Mouse (Mus musculus): ENCODE measurements around the gene Snw1. TPM values are rescaled to one million over a fixed set of nuclear protein-coding genes. Genes with fewer than 3 reads are reported as not detected.

The Snw1 gene
- polyA plus RNA-seq, 1 experiment from 2014 or later, result 119 TPM

- no peaks in the 10 kb centered on the region for H3K36me3 ChIP-seq
- no peak overlapping the region for H3K27ac ChIP-seq
- no peak overlapping the region for H3K9ac ChIP-seq
- WGBS, result 90% methylated on average over 5 of the region's 5 CpGs
- H3K27me3 ChIP-seq (replicated peaks), result no peaks in the 10 kb centered on the region
- no peak overlapping the region for H3K4me3 ChIP-seq (replicated peaks)
- H3K4me1 ChIP-seq (replicated peaks), result no peaks in the 10 kb centered on the region
- 0 out of 2 replicates have a peak, but pooled peaks have one; percentile 22 for ATAC-seq
- no peaks in the 10 kb centered on the region for H3K9me3 ChIP-seq
- H3K4me2 ChIP-seq (replicated peaks), result no peak overlapping the region
Measured at GRCm38 (mm10) chr12:87418921-87419320, 53.2 kb downstream of the Snw1 start.

GRCm38 (mm10) chr12:87416690-87417089 lies 55.4 kb downstream of the Snw1 start:
- H3K4me3 ChIP-seq (replicated peaks), result no peak overlapping the region
- H3K9me3 ChIP-seq, result no peaks in the 10 kb centered on the region
- H3K36me3 ChIP-seq, result no peaks in the 10 kb centered on the region
- H3K4me2 ChIP-seq (replicated peaks), result no peak overlapping the region
- H3K9ac ChIP-seq, result no peak overlapping the region
- WGBS, result 35% methylated on average over 7 of the region's 7 CpGs
- no peaks in the 10 kb centered on the region for H3K4me1 ChIP-seq (replicated peaks)
- no peaks in the 10 kb centered on the region for H3K27me3 ChIP-seq (replicated peaks)
- H3K27ac ChIP-seq, result no peak overlapping the region
- ATAC-seq, result no peak

DNA sequence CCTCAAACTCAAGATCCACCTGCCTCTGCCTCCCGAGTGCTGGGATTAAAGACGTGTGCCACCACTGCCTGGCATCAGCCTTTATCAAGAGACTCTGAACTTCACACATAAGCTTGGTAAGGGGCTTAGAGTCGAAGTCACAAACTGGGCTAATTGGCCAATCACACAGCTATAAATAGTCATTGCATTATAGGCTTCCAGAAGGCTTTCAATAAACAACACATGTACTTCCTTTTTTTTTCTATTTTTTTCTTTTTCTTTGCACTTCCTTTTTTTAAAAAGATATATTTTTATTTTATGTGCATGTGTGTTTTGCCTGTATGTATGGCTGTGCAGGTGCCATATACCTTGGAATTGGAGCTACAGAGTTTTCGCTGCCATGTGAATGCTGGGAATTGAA lies 56.7 kb downstream of the Snw1 start:
- peaks cover 6% of the 10 kb centered on the region; the same call in 1 of the 2 replicates for H3K4me1 ChIP-seq (replicated peaks)
- no peak for ATAC-seq
- H3K4me3 ChIP-seq (replicated peaks), result no peak overlapping the region
- H3K27ac ChIP-seq, result no peak overlapping the region
- H3K27me3 ChIP-seq (replicated peaks), result no peaks in the 10 kb centered on the region
- no peaks in the 10 kb centered on the region for H3K9me3 ChIP-seq
- no peak overlapping the region for H3K9ac ChIP-seq
- WGBS, result 81% methylated on average over 4 of the region's 4 CpGs
- no peak overlapping the region for H3K4me2 ChIP-seq (replicated peaks)
- no peaks in the 10 kb centered on the region for H3K36me3 ChIP-seq

GRCm38 (mm10) chr12:87413179-87413790 lies 58.8 kb downstream of the Snw1 start:
- Histone ChIP-seq H3K4me3 (replicated peaks) (no peak overlapping the region), H3K9ac (no peak overlapping the region), H3K27ac (no peak overlapping the region), H3K9me3 (no peaks in the 10 kb centered on the region), H3K4me2 (replicated peaks) (no peak overlapping the region), H3K4me1 (replicated peaks) (peaks cover 7% of the 10 kb centered on the region; the same call in 1 of the 2 replicates), H3K36me3 (no peaks in the 10 kb centered on the region), H3K27me3 (replicated peaks) (no peaks in the 10 kb centered on the region)
- 18% methylated on average over 4 of the region's 4 CpGs for WGBS
- peak; percentile 50; the same call in 1 of the 2 replicates for ATAC-seq

- no peaks in the 10 kb centered on the region for H3K36me3 ChIP-seq
- H3K4me2 ChIP-seq (replicated peaks), result no peak overlapping the region
- 45% methylated on average over 7 of the region's 7 CpGs for WGBS
- H3K4me1 ChIP-seq (replicated peaks), result peaks cover 15% of the 10 kb centered on the region; the same call in 1 of the 2 replicates
- H3K9ac ChIP-seq, result no peak overlapping the region
- H3K27ac ChIP-seq, result no peak overlapping the region
- ATAC-seq, result peak; percentile 10; the same call in 1 of the 2 replicates
- no peak overlapping the region for H3K4me3 ChIP-seq (replicated peaks)
- H3K9me3 ChIP-seq, result no peaks in the 10 kb centered on the region
- H3K27me3 ChIP-seq (replicated peaks), result no peaks in the 10 kb centered on the region
Measured at GRCm38 (mm10) chr12:87410999-87411398, 61.1 kb downstream of the Snw1 start.

- Histone ChIP-seq H3K9me3 (no peaks in the 10 kb centered on the region), H3K4me3 (replicated peaks) (no peak overlapping the region), H3K4me2 (replicated peaks) (no peak overlapping the region), H3K4me1 (replicated peaks) (peaks cover 15% of the 10 kb centered on the region; the same call in 1 of the 2 replicates), H3K36me3 (no peaks in the 10 kb centered on the region), H3K27ac (no peak overlapping the region), H3K27me3 (replicated peaks) (no peaks in the 10 kb centered on the region), H3K9ac (no peak overlapping the region)
- peak; percentile 41; the same call in 1 of the 2 replicates for ATAC-seq
- WGBS, result 68% methylated on average over 4 of the region's 4 CpGs
Measured at GRCm38 (mm10) chr12:87409123-87409522, 63.0 kb downstream of the Snw1 start.

- WGBS, result 29% methylated on average over 20 of the region's 21 CpGs
Measured at GRCm38 (mm10) chr12:87407869-87408605, 64.0 kb downstream of the Snw1 start.

GRCm38 (mm10) chr12:87405721-87406120 lies 66.4 kb downstream of the Snw1 start:
- Histone ChIP-seq H3K4me3 (replicated peaks) (no peak overlapping the region), H3K4me2 (replicated peaks) (no peak overlapping the region), H3K9me3 (no peaks in the 10 kb centered on the region), H3K27me3 (replicated peaks) (no peaks in the 10 kb centered on the region), H3K9ac (no peak overlapping the region), H3K36me3 (no peaks in the 10 kb centered on the region), H3K27ac (no peak overlapping the region), H3K4me1 (replicated peaks) (peaks cover 10% of the 10 kb centered on the region; the same call in 1 of the 2 replicates)
- 61% methylated on average over 3 of the region's 3 CpGs for WGBS
- peak; percentile 55 for ATAC-seq

More at GRCm38 (mm10) chr12:87407869-87408605, 64.0 kb downstream of the Snw1 start:
- Histone ChIP-seq H3K4me1 (replicated peaks) (peaks cover 15% of the 10 kb centered on the region; the same call in 1 of the 2 replicates), H3K4me3 (replicated peaks) (no peak overlapping the region), H3K9me3 (no peaks in the 10 kb centered on the region), H3K9ac (no peak overlapping the region), H3K4me2 (replicated peaks) (peak overlapping the region; percentile 48), H3K36me3 (no peaks in the 10 kb centered on the region), H3K27me3 (replicated peaks) (no peaks in the 10 kb centered on the region), H3K27ac (peak overlapping the region; percentile 28; the same call in 1 of the 2 replicates)
- ATAC-seq, result peak; percentile 52

DNA sequence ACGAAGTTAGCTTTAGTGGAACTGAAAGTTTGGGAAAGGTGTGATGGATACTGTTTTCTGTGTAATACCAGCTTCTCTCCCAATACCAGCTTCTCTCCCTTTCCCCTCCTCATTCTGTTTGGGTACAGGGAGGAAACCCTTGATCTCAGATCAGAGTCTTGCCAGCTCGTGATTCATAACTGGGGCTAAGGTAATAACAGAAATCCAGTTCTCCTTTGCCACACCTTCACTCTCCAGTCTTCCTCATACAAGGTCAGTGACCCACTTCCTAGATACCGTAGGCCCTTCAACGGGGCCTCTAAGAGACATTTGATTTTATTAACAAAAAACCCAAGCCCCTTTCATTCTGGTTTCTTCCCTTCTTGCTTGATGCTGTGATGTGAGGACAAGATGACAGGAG lies 66.9 kb downstream of the Snw1 start:
- ATAC-seq, result peak; percentile 72
- no peaks in the 10 kb centered on the region for H3K9me3 ChIP-seq
- no peaks in the 10 kb centered on the region for H3K36me3 ChIP-seq
- H3K4me2 ChIP-seq (replicated peaks), result no peak overlapping the region
- H3K4me1 ChIP-seq (replicated peaks), result peaks cover 10% of the 10 kb centered on the region; the same call in 1 of the 2 replicates
- no peak overlapping the region for H3K27ac ChIP-seq
- no peak overlapping the region for H3K4me3 ChIP-seq (replicated peaks)
- no peak overlapping the region for H3K9ac ChIP-seq
- WGBS, result 68% methylated on average over 4 of the region's 4 CpGs
- H3K27me3 ChIP-seq (replicated peaks), result no peaks in the 10 kb centered on the region

- 65% methylated on average over 6 of the region's 6 CpGs for WGBS
- no peak overlapping the region for H3K4me3 ChIP-seq (replicated peaks)
- H3K27ac ChIP-seq, result no peak overlapping the region
- 0 out of 2 replicates have a peak, but pooled peaks cover 3% of the 10 kb centered on the region for H3K4me1 ChIP-seq (replicated peaks)
- H3K9ac ChIP-seq, result no peak overlapping the region
- H3K9me3 ChIP-seq, result no peaks in the 10 kb centered on the region
- no peak overlapping the region for H3K4me2 ChIP-seq (replicated peaks)
- no peaks in the 10 kb centered on the region for H3K27me3 ChIP-seq (replicated peaks)
- H3K36me3 ChIP-seq, result no peaks in the 10 kb centered on the region
- ATAC-seq, result no peak
Measured at GRCm38 (mm10) chr12:87401883-87402282, 70.2 kb downstream of the Snw1 start.

DNA sequence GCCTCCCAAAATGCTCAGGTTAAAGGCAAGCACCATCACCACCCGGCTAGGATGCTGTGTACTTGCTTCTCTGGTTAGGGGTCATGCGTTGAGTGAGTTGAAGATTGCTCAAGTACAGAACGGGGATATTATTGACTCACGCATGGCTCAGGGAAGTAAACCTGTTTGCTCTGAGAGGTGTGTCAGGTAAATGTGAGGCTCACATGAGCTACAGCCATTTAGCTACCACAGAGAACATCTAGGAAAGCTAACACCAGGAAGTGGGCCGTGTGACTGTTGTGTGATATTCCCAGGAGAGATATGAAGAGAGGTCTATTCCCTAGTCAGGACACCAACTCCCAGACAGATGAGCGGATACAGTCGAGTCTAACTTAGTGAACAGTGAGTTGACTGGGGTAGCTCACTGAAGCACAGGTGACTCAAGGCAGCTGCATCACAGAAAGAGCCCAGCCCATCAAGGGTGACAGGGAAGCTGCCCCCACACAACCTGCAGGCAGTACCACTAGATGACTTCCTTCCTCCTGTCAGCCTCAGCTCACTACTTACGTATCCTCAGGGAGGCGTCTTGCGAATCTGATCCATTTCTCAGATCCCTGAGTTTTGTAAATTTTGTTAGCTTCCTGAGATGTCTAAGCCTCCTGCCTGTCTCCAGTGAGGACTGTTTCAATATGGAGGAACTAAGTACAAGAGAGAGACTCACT lies 72.8 kb downstream of the Snw1 start:
- Histone ChIP-seq H3K27ac (0 out of 2 replicates have a peak overlapping the region, but pooled peaks have one; percentile 42), H3K4me3 (replicated peaks) (no peak overlapping the region), H3K36me3 (no peaks in the 10 kb centered on the region), H3K4me2 (replicated peaks) (no peak overlapping the region), H3K4me1 (replicated peaks) (0 out of 2 replicates have a peak, but pooled peaks cover 3% of the 10 kb centered on the region), H3K9me3 (no peaks in the 10 kb centered on the region), H3K9ac (no peak overlapping the region), H3K27me3 (replicated peaks) (no peaks in the 10 kb centered on the region)
- ATAC-seq, result peak; percentile 81
- 63% methylated on average over 10 of the region's 10 CpGs for WGBS
